Mouse (Mus musculus): ENCODE results near the gene Tnks1bp1. TPM values are rescaled to one million over a fixed set of nuclear protein-coding genes. Genes with fewer than 3 reads are reported as not detected.

Gene Tnks1bp1
- total and polyA plus RNA-seq, 2 experiments from 2014 or later, result 15.4 to 40.5 TPM

GRCm38 (mm10) chr2:85091325-85091724 lies 43.5 kb downstream of the Tnks1bp1 start:
- Histone ChIP-seq H3K9me3 (replicated peaks; ENCODE audit: control insufficient read depth, low read length) (no peaks in the 10 kb centered on the region), H3K4me1 (ENCODE audit: control insufficient read depth, insufficient read depth) (peaks cover 8% of the 10 kb centered on the region), H3K27me3 (ENCODE audit: control insufficient read depth, insufficient read depth, low read length) (no peaks in the 10 kb centered on the region), H3K9ac (replicated peaks; ENCODE audit: low read depth, low read length) (no peak overlapping the region), H3K27ac (ENCODE audit: low read depth) (no peak overlapping the region), H3K4me3 (ENCODE audit: low read depth, low read length) (no peak overlapping the region), H3K4me2 (ENCODE audit: low read depth, low read length) (no peak overlapping the region), H3K36me3 (replicated peaks; ENCODE audit: control insufficient read depth, insufficient read depth, low read length) (no peaks in the 10 kb centered on the region)
- TF ChIP-seq EP300 (IDR thresholded peaks at IDR 0.05; ENCODE audit: low read depth) (no peak), CTCF (IDR thresholded peaks at IDR 0.05; ENCODE audit: low read depth) (no peak)
- WGBS, result 88% methylated on average over 4 of the region's 4 CpGs
- ATAC-seq (ENCODE audit: insufficient read depth, low read depth) (no peak), DNase-seq (ENCODE audit: low spot score) (no peak)

- TF ChIP-seq CTCF (IDR thresholded peaks at IDR 0.05; ENCODE audit: low read depth), result no peak
- no peak for TF ChIP-seq EP300 (IDR thresholded peaks at IDR 0.05; ENCODE audit: low read depth)
- Histone ChIP-seq H3K4me1 (ENCODE audit: control insufficient read depth, insufficient read depth) (peaks cover 8% of the 10 kb centered on the region), H3K4me2 (ENCODE audit: low read depth, low read length) (no peak overlapping the region), H3K27me3 (ENCODE audit: control insufficient read depth, insufficient read depth, low read length) (no peaks in the 10 kb centered on the region), H3K36me3 (replicated peaks; ENCODE audit: control insufficient read depth, insufficient read depth, low read length) (no peaks in the 10 kb centered on the region), H3K9ac (replicated peaks; ENCODE audit: low read depth, low read length) (no peak overlapping the region), H3K27ac (ENCODE audit: low read depth) (no peak overlapping the region), H3K9me3 (replicated peaks; ENCODE audit: control insufficient read depth, low read length) (no peaks in the 10 kb centered on the region), H3K4me3 (ENCODE audit: low read depth, low read length) (no peak overlapping the region)
- WGBS, result 94% methylated on average over 1 of the region's 1 CpGs
- ATAC-seq (ENCODE audit: insufficient read depth, low read depth) (no peak), DNase-seq (ENCODE audit: low spot score) (no peak)
These were observed 45.6 kb downstream of the Tnks1bp1 start for GRCm38 (mm10) chr2:85093376-85093775.

GRCm38 (mm10) chr2:85095906-85096305 lies 48.1 kb downstream of the Tnks1bp1 start:
- 59% methylated on average over 5 of the region's 5 CpGs for WGBS
- Histone ChIP-seq H3K4me3 (ENCODE audit: low read depth, low read length) (no peak overlapping the region), H3K4me1 (ENCODE audit: control insufficient read depth, insufficient read depth) (no peaks in the 10 kb centered on the region), H3K27me3 (ENCODE audit: control insufficient read depth, insufficient read depth, low read length) (no peaks in the 10 kb centered on the region), H3K4me2 (ENCODE audit: low read depth, low read length) (no peak overlapping the region), H3K9me3 (replicated peaks; ENCODE audit: control insufficient read depth, low read length) (peaks cover under 1% of the 10 kb centered on the region; the same call in 1 of the 2 replicates), H3K36me3 (replicated peaks; ENCODE audit: control insufficient read depth, insufficient read depth, low read length) (no peaks in the 10 kb centered on the region), H3K9ac (replicated peaks; ENCODE audit: low read depth, low read length) (no peak overlapping the region), H3K27ac (ENCODE audit: low read depth) (no peak overlapping the region)
- DNase-seq (ENCODE audit: low spot score) (no peak), ATAC-seq (ENCODE audit: insufficient read depth, low read depth) (no peak)
- TF ChIP-seq CTCF (IDR thresholded peaks at IDR 0.05; ENCODE audit: low read depth) (no peak), EP300 (IDR thresholded peaks at IDR 0.05; ENCODE audit: low read depth) (no peak)

GRCm38 (mm10) chr2:85098014-85098413 lies 50.2 kb downstream of the Tnks1bp1 start:
- Histone ChIP-seq H3K27me3 (ENCODE audit: control insufficient read depth, insufficient read depth, low read length) (no peaks in the 10 kb centered on the region), H3K9ac (replicated peaks; ENCODE audit: low read depth, low read length) (no peak overlapping the region), H3K9me3 (replicated peaks; ENCODE audit: control insufficient read depth, low read length) (peaks cover 6% of the 10 kb centered on the region; the same call in 1 of the 2 replicates), H3K4me3 (ENCODE audit: low read depth, low read length) (no peak overlapping the region), H3K36me3 (replicated peaks; ENCODE audit: control insufficient read depth, insufficient read depth, low read length) (no peaks in the 10 kb centered on the region), H3K4me1 (ENCODE audit: control insufficient read depth, insufficient read depth) (no peaks in the 10 kb centered on the region), H3K4me2 (ENCODE audit: low read depth, low read length) (no peak overlapping the region), H3K27ac (ENCODE audit: low read depth) (no peak overlapping the region)
- ATAC-seq (ENCODE audit: insufficient read depth, low read depth) (no peak), DNase-seq (ENCODE audit: low spot score) (no peak)
- TF ChIP-seq EP300 (IDR thresholded peaks at IDR 0.05; ENCODE audit: low read depth) (no peak), CTCF (IDR thresholded peaks at IDR 0.05; ENCODE audit: low read depth) (no peak)
- WGBS, result 83% methylated on average over 2 of the region's 2 CpGs

- ATAC-seq (ENCODE audit: insufficient read depth, low read depth), result peak; percentile 86
- H3K4me2 ChIP-seq (ENCODE audit: low read depth, low read length), result no peak overlapping the region
- peak; percentile 68 for DNase-seq (ENCODE audit: low spot score)
- TF ChIP-seq CTCF (IDR thresholded peaks at IDR 0.05; ENCODE audit: low read depth) (no peak), EP300 (IDR thresholded peaks at IDR 0.05; ENCODE audit: low read depth) (no peak)
- no peak overlapping the region for H3K9ac ChIP-seq (replicated peaks; ENCODE audit: low read depth, low read length)
- 33% methylated on average over 7 of the region's 7 CpGs for WGBS
- no peaks in the 10 kb centered on the region for H3K27me3 ChIP-seq (ENCODE audit: control insufficient read depth, insufficient read depth, low read length)
- peaks cover 6% of the 10 kb centered on the region; the same call in 1 of the 2 replicates for H3K9me3 ChIP-seq (replicated peaks; ENCODE audit: control insufficient read depth, low read length)
- no peaks in the 10 kb centered on the region for H3K4me1 ChIP-seq (ENCODE audit: control insufficient read depth, insufficient read depth)
- H3K4me3 ChIP-seq (ENCODE audit: low read depth, low read length), result no peak overlapping the region
- no peaks in the 10 kb centered on the region for H3K36me3 ChIP-seq (replicated peaks; ENCODE audit: control insufficient read depth, insufficient read depth, low read length)
- peak overlapping the region; percentile 65 for H3K27ac ChIP-seq (ENCODE audit: low read depth)
These were observed 51.1 kb downstream of the Tnks1bp1 start for GRCm38 (mm10) chr2:85098824-85099511.

- Histone ChIP-seq H3K27me3 (ENCODE audit: control insufficient read depth, insufficient read depth, low read length) (no peaks in the 10 kb centered on the region), H3K9ac (replicated peaks; ENCODE audit: low read depth, low read length) (no peak overlapping the region), H3K9me3 (replicated peaks; ENCODE audit: control insufficient read depth, low read length) (peaks cover 6% of the 10 kb centered on the region; the same call in 1 of the 2 replicates), H3K4me2 (ENCODE audit: low read depth, low read length) (no peak overlapping the region), H3K4me3 (ENCODE audit: low read depth, low read length) (no peak overlapping the region), H3K4me1 (ENCODE audit: control insufficient read depth, insufficient read depth) (no peaks in the 10 kb centered on the region), H3K36me3 (replicated peaks; ENCODE audit: control insufficient read depth, insufficient read depth, low read length) (no peaks in the 10 kb centered on the region), H3K27ac (ENCODE audit: low read depth) (no peak overlapping the region)
- WGBS, result 81% methylated on average over 8 of the region's 8 CpGs
- ATAC-seq (ENCODE audit: insufficient read depth, low read depth), result no peak
- no peak for DNase-seq (ENCODE audit: low spot score)
- TF ChIP-seq CTCF (IDR thresholded peaks at IDR 0.05; ENCODE audit: low read depth) (no peak), EP300 (IDR thresholded peaks at IDR 0.05; ENCODE audit: low read depth) (no peak)
These were observed 55.4 kb downstream of the Tnks1bp1 start for GRCm38 (mm10) chr2:85103201-85103600.
